Mouse (Mus musculus) Patski (cell line): Measurements from ENCODE around the gene Batf. TPM values are rescaled to one million over a fixed set of nuclear protein-coding genes. Genes with fewer than 3 reads are reported as not detected.

Experiments
- ATAC-seq: fragments of 100-300 bp; one replicate; pipeline ENCODE4 v1.8.0; 2021
- CTCF ChIA-PET: fragments of 350-600 bp; sonication (Branson Sonifier 250); formaldehyde crosslinking; loops from one replicate; lab custom pipeline; 2022; ENCODE audit warnings: inconsistent platforms; lab: Charles Lee
- POLR2A ChIA-PET: fragments of 350-600 bp; sonication (Branson Sonifier 250); formaldehyde crosslinking; loops from one replicate; lab custom pipeline; 2022; ENCODE audit warnings: antibody characterized with exemption, inconsistent platforms; lab: Charles Lee
- DNase-seq: peaks from one replicate; pipeline ENCODE4 v3.0.0-alpha.2; 2011; ENCODE audit warnings: low read depth, low spot score
- H3K27me3 ChIP-seq: fragments of 371-371 bp; one replicate; pipeline ENCODE4 v1.5.1; 2021
- CTCF ChIP-seq: fragments of 100-300 bp; IDR thresholded peaks from one replicate; pipeline ENCODE4 v1.5.1; 2021
- in situ Hi-C: fragments of 300-500 bp; cut with MboI; formaldehyde crosslinking; loops from 3 replicates; pipeline ENCODE4 v1.11.1; 2018; ENCODE audit warnings: low pct_unique_long_range_greater_than_20kb, mixed read lengths
- polyA plus RNA-seq: library from polyadenylated mRNA; unstranded; gene quantifications from one replicate; pipeline ENCODE4 v1.2.3, GENCODE M21; 2021

The Batf gene
- polyA plus RNA-seq, 1 experiment from 2014 or later, result not detected

DNA sequence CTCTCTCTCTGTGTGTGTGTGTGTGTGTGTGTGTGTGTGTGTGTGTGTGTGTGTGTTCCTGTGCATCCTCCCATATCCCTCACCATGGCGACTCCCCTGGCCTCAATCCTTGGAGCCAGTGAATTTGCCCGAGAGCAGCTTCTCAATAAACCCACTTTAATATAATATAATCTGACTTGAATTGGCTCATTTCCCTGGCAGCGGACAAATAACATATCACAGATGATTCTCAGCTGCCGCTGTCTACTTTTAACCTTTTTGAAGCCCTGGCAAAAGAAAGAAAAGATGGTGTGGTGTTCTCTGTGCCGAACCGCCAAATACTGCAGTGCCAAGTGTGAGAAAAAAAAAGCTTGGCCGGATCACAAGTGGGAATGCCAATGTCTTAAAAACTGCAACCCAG lies 41.7 kb downstream of the Batf start:
- TF ChIP-seq CTCF, result no peak
- H3K27me3 ChIP-seq, result no peaks in the 10 kb centered on the region
- ChIA-PET POLR2A (interaction anchor here (0.6 kb wide), 1 partner anchor 117 kb away, joined by 5 read pairs; no protein-coding TSS in a partner anchor), CTCF (interaction anchor here (1.4 to 2.3 kb wide), 3 partner anchors 11 to 231 kb away, joined by 3 to 14 read pairs (median 4); no protein-coding TSS in a partner anchor)
- in situ Hi-C loops, result no loop called here
- no peak for DNase-seq
- no peak for ATAC-seq

DNA sequence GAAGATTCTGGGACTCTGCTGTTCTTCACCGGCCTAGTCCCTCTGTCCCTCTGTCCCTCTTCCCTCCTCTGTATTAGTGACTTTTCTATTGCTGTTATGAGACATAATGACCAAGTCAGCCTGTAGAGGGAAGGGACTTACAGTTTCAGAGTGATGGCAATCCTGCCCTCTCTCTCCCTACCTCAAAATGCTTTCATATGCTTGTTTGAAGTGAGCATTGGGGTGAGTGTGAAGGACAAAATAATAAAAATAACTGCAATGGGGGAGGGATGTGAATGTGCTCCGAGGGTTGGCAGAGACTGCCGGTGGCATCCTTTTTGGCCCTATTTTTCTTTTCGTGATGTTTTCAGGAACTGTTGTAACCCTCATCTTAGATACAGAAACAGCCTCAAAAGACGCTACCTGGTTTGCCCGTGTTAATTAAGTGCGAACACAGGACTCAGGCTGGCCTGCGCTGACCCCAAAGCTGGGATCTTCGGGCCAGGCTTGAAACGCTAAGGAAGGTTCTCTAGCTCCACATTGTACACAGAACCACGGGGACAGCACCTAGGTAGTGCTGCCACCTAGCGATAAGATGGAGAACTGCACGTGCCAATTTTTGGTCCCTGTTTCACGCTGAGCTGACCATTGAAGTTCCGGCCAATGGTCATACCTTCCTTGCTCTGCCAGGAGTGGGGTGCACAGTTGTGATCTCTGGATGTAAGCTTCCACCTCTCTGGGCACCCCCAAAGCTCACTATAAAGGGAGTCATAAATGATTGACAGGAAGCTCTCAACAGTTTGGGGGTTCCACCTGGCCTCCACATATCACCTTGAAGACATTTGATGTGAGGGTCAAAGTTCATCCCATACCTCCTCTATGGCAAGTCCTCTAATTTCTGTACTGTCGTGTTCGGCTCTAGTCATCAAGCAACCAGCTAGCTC lies 42.8 kb downstream of the Batf start:
- peak; percentile 86 for TF ChIP-seq CTCF
- no peaks in the 10 kb centered on the region for H3K27me3 ChIP-seq
- DNase-seq (no peak), ATAC-seq (no peak)
- in situ Hi-C loops, result no loop called here
- POLR2A ChIA-PET, result interaction anchor here (0.5 kb wide), 1 partner anchor 10 kb away, joined by 3 read pairs; no protein-coding TSS in a partner anchor
- CTCF ChIA-PET, result interaction anchor here (1.2 to 2.3 kb wide), 6 partner anchors 9 to 534 kb away, joined by 3 to 14 read pairs (median 4); no protein-coding TSS in a partner anchor

DNA sequence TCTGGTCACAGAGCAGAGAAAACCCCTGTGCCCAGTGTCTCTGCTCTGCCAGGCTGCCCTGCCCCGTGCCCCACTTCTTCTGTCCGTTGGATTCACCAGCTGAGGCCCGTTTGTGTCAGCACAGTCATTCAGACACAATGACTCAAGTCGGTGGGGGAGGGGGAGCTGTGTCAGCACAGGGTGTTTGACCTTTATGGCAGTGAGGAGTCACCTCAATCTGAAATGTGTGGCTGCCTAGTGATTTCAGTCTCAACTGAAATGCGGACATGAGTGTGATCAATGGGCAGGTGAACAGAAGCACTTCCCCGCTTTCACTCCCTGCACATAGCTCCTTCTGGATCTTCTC lies 43.4 kb downstream of the Batf start:
- POLR2A ChIA-PET, result interaction anchor here (0.5 kb wide), 1 partner anchor 11 kb away, joined by 3 read pairs; no protein-coding TSS in a partner anchor
- in situ Hi-C loops, result no loop called here
- ATAC-seq, result no peak
- no peaks in the 10 kb centered on the region for H3K27me3 ChIP-seq
- TF ChIP-seq CTCF, result no peak
- no peak for DNase-seq
- CTCF ChIA-PET, result interaction anchor here (1.2 to 2.3 kb wide), 6 partner anchors 9 to 535 kb away, joined by 3 to 14 read pairs (median 4); no protein-coding TSS in a partner anchor

DNA sequence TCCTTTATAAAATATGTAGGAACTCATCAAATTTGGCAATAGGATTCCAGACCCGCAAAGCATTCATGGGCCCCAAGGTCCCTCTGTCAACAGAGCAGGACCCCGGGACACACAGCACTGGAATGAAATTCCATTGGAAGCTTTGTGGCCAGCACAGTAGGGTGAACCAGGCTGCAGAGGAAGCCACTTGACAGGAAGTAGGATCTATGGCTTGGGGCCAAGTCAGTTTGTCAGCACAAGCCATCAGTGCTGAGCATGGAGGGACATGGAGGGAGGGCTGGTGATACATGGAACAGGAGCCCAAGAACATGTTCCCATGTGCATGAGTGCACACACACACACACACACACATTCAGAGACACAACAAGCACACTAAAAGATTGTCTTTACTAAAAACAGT lies 49.7 kb downstream of the Batf start:
- CTCF ChIA-PET, result no interaction called here
- no peaks in the 10 kb centered on the region for H3K27me3 ChIP-seq
- DNase-seq (no peak), ATAC-seq (no peak)
- no peak for TF ChIP-seq CTCF
- in situ Hi-C loops, result no loop called here
- POLR2A ChIA-PET, result interaction anchor here (0.6 kb wide), 1 partner anchor 209 kb away, joined by 3 read pairs; no protein-coding TSS in a partner anchor

DNA sequence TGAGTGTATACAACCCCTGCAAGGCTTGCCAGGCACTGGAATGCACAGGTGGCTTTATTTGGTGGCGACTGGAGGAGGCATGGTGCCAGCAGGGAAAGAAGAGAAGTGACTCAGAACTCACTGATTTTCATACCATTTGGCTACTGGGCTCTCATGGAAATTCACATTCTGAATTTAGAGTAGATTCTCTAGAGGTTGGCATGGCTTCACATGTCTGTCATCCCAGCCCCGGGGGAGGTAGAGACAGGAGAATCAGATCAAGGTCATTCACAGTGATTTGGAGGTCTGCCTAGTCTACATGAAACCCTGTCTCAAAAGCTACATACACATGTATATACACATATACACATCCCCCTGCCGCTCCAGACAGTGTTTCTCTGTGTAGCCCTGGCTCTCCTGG lies 50.5 kb downstream of the Batf start:
- no peak for TF ChIP-seq CTCF
- no peaks in the 10 kb centered on the region for H3K27me3 ChIP-seq
- in situ Hi-C loops, result no loop called here
- POLR2A ChIA-PET, result interaction anchor here (0.6 kb wide), 1 partner anchor 210 kb away, joined by 3 read pairs; no protein-coding TSS in a partner anchor
- ATAC-seq (peak; percentile 26), DNase-seq (no peak)
- CTCF ChIA-PET, result interaction anchor here (1.8 kb wide), 1 partner anchor 65 kb away, joined by 3 read pairs; no protein-coding TSS in a partner anchor

DNA sequence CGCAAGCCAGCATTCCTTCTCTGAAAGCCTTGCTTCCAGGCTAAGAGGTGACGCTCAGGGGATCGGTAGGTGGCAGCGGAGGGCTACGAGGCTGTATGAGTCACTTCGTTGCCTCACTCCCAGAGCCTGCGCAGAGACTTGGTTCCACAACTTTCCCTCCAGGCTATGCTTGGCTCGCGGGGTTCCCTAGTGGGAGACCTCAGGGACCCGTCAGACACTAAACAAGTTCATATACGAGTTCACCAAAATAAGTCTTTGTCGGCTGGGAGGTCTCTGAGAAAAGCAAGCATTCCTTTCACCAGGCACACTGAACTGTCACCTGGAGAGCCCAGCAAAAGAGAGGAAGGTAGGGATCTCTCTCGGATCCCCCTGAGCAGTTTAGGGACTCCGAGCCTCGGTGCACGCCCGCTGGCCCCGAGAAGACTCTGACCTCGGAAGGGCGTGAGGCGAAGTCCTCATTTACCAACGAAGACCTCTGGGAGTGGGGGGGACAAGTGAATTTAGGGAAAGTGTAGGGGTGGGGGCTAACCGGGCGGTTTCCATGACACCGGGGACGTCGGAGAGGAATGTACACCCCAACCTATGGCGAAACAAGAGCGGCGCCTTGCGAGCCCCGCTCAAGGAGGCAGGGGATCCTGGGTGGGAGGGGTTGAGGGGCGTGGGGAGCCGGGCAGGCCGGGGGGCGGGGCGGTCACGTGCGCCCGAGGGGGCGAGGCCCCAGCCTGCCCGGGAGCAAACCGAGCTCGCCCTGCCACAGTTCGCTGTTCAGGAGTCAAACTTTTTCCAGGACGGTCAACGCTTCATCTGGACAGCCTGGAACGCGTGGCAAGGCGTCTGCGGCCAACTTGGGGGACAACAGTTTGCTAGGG lies 59.6 kb downstream of the Batf start, which contains the start of gene Flvcr2:
Gene Flvcr2 (plus strand): TSS at position 713 of the 869 bp plus-strand sequence.
- peak; percentile 90 for TF ChIP-seq CTCF
- ATAC-seq, result peak; percentile 86
- DNase-seq, result peak; percentile 28
- ChIA-PET POLR2A (no interaction called here), CTCF (no interaction called here)
- no peaks in the 10 kb centered on the region for H3K27me3 ChIP-seq
- in situ Hi-C loops, result loop anchor here (5.0 to 10.0 kb wide), 2 partner anchors 71 to 329 kb away; partner anchors contain the start of gene Tgfb3

DNA sequence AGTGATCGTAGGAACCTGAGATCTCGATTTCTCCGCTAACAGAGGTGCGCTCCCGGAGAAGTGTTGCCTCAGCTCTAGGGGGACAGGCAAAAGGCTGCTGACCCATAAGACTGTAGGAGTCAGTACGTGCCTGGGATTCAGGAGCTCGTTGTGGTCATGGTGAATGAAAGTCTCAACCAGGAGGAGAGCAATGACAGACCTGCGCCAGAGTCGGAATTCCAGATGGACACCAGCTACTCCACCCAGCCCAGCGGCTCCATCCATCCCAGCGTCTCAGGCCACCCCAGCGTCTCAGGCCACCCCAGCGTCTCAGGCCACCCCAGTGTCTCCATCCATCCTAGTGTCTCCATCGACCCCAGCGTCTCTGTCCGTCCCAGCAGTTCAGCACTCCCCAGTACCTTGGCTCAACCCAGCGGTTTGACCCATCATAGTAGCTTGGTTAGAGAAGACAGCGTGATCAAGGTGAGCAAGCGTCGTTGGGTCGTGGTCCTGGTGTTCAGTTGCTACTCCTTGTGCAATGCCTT lies 60.3 kb downstream of the Batf start:
- ATAC-seq (no peak), DNase-seq (no peak)
- no peaks in the 10 kb centered on the region for H3K27me3 ChIP-seq
- TF ChIP-seq CTCF, result no peak
- POLR2A ChIA-PET, result no interaction called here
- CTCF ChIA-PET, result interaction anchor here (1.3 kb wide), 1 partner anchor 71 kb away, joined by 3 read pairs; no protein-coding TSS in a partner anchor
- in situ Hi-C loops, result loop anchor here (5.0 to 10.0 kb wide), 2 partner anchors 71 to 328 kb away; partner anchors contain the start of gene Tgfb3

DNA sequence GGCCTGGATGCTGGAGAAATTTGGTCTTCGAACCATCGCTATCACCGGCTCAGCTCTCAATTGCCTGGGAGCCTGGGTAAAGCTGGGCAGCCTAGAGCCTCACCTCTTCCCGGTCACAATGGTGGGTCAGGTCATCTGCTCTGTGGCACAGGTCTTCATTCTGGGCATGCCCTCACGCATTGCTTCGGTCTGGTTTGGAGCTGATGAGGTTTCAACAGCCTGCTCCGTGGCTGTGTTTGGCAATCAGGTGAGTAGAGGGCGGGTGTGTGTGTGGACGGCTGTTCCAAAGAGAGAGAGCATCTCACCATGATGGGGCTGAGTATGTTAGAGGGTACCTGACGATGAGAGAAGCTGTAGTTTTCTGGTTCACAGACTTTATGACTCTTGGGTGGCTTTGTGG lies 60.9 kb downstream of the Batf start:
- ChIA-PET POLR2A (no interaction called here), CTCF (interaction anchor here (1.0 to 1.3 kb wide), 2 partner anchors 18 to 71 kb away, joined by 3 read pairs; no protein-coding TSS in a partner anchor)
- no peak for ATAC-seq
- in situ Hi-C loops, result loop anchor here (5.0 to 10.0 kb wide), 2 partner anchors 70 to 327 kb away; partner anchors contain the start of gene Tgfb3
- DNase-seq, result no peak
- TF ChIP-seq CTCF, result no peak
- no peaks in the 10 kb centered on the region for H3K27me3 ChIP-seq

DNA sequence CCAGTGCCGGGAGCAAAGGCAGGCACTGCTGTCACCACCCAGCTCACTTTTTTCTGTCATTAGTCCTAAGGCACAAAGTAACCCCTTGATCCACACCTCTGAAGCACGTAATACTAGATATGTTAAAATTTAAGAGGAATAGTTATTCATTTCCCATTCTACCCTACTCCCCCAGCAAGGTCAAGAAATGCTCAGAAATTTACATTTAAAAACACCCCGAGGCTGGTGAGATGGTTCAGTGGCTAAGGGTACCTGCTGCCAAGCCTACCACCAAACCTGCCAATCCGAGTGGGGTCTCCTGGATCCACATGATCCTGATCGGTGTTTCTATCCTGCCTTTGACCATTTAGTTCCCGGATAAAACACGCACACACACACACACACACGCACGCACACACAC lies 63.4 kb downstream of the Batf start:
- DNase-seq, result no peak
- TF ChIP-seq CTCF, result no peak
- CTCF ChIA-PET, result no interaction called here
- no peak for ATAC-seq
- H3K27me3 ChIP-seq, result no peaks in the 10 kb centered on the region
- in situ Hi-C loops, result loop anchor here (5.0 to 10.0 kb wide), 2 partner anchors 67 to 325 kb away; partner anchors contain the start of gene Tgfb3
- POLR2A ChIA-PET, result no interaction called here
